Mouse (Mus musculus): ENCODE measurements around the gene Sh3gl1. TPM values are rescaled to one million over a fixed set of nuclear protein-coding genes. Genes with fewer than 3 reads are reported as not detected.

Gene Sh3gl1
- 40.3 TPM for polyA plus RNA-seq (2015; fragmentation: Illumina TruSeq; extraction: RNeasy Lipid Tissue Mini Kit (QIAGEN cat#74804); ENCODE audit: low read depth, low replicate concordance)

DNA sequence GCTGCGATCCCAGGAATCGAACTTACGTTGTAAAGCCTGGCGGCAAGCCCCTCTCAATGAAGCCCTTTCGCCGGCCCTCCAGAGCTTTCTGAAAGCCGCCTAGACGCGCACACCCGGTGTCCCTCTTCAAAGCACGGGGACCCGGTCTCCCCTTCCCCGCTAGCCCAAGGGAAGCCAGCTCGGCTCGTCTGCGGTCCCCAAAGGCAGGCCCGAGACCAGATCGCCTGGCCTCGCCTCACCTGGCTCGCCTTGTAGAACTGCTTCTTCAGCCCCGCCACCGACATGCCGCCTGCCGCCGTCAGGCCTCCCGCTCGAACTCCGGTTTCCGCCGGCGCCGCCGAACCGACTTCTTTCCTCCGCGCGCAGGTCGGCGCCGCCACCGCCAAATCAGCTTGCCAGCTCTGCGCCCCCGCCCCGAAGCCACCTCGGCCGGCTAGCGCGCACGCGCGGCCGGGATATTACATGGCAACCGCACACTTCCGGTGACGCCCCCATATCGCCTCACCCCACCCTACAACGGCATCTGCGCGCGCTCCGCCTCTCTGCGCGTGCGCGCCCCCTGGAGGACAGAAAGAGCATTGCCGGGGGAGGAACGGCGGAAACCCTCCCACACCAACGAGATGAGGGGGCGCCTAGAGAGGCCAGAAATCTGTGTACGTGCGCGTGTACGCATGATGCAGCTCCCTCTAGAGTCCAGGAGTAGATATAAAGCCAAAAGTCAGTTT is at the start of gene Sh3gl1:
Sh3gl1 (minus strand) TSS at position 460 of the 725 bp plus-strand sequence.

DNA sequence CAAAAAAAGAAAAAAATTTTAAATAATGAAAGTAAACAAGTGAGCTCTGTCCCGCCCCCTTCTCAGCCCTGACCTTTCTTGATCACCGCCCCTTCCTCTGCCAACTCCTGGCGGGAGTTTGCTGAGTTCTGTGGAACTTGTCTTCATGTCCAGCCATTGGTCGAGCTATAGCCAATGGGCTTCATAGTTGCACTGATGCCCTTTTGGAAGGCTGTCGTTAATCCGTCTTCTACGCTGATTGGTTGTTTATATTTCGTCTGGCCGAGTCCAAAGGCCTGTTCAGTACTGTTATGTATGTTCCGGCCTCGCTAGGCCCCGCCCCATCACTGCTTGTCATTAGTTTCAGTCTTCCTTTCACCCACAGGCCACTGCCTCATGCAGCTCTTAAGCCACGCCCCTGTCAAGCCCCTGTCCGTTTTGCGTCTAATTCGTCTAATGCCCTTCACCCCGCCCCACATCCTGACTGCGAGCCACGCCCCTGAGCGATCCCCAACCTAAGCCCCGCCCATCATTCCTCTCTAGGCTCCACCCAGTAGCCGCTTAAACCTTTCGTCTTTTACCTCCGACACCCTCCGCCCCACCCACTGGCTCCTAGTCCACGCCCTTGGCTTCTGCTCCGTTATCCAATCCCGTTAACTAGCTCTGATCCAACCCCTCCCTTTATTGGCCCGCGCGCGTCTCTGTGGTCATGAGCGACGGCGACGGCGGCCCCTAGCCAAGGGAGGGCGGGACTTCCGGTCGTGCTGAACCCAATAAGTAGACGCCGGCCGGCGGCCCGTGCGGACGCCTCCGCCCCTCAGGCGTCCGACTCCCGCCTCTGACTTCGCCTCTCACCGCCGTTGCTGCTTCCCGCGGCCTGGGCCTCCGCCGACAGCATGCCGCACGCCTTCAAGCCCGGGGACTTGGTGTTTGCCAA is 42.7 kb upstream of the Sh3gl1 start, which contains the start of gene Hdgfl2:
Hdgfl2 (plus strand) TSS at position 755 of the 916 bp plus-strand sequence.

DNA sequence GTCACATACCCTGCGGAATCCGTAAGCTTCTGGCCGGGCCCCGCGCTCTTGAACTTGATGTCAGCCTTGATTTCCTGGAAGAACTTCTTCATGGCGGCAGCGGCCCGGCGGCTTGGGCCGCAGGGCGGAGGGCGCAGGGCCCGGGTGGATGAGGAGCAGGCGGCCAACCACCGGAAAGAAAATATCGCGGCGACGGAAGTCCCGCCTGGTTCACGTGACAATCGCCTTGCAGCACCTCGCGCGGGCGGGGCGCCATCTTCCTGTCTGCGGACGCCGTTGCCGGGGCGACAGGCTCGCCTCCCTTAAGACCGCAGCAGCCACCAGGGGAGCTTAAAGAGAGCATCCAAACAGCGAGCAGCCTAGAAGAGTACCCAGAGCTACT is 38.4 kb upstream of the Sh3gl1 start, which contains the start of gene Ubxn6:
Ubxn6 (minus strand) TSS at position 202 of the 382 bp plus-strand sequence.

DNA sequence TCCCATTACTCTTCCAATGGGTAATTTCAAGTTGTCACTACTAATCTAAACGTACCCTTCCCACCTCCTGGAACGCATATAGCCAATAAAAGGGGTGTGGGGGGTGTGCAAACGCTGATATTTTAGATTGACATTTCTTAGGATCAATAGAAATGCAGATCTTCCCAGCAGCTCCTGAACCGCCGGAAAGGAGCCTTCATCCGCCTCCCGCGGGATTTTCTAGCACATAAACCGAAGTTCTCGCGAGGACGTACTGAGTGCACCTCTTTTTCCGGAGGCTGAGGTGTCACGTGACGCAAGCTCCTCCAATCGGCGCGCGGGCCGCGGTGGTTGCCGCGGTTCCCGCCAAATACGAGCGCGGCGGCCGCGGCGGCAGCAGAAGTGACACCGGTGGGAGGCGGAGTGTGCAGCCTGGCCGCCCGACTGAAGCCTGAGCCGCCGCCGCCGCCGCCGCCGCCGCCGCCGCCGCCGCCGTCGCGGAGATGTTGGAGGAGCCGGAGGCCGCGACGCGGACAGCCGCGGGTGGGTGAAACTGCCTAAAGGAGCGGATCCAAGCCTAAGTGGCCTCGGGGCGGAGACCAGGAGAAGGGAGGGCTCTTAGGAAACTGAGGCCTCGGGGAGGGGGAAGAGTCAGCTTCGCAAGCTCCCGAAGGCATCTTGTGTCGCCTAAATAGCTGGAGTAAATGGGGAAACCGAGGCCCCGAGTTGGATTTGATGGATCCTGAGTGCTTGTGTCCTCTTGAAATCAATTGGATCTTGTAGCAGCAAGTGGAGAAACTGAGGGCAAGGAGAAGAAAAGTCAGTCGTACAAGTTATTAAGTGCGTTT is 3.8 kb upstream of the Sh3gl1 start, which contains the start of gene Chaf1a:
Chaf1a (plus strand) TSS at position 410 of the 827 bp plus-strand sequence.

DNA sequence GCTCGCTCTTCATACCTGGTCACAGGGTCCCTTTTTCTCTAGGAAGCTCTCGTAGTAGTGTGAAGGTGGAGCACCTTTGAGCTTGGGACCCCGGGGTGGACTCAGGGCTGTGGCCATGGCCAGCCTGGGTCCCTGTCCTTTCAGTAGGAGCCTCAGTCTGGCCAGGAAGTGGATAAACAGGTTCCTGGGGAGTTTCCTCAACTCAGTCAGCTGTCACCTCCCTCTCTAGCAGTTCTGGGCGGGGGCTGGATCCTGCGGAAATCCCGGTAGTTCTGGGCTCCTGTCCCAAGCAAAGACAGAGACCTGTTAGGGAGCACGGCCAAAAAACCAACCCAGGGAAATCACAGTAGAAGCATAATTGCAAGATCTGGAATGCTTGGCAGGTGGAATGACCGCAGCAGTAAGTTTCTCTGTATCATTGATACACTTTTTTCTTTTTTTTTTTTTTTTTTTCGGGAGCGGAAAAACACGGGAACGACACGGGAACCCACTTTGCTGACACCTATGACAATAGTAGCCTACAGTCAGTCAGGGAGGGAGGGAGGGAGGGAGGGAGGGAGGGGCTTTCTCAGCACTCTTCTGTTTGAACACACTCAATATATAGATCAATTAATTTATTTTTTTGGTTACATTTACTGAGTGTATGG is 30.9 kb downstream of the Sh3gl1 start, which contains the start of the genes Stap2 and Mpnd:
Stap2 (minus strand) TSS at position 170 of the 647 bp plus-strand sequence.
Mpnd (plus strand) TSS at position 297 of the 647 bp plus-strand sequence.

DNA sequence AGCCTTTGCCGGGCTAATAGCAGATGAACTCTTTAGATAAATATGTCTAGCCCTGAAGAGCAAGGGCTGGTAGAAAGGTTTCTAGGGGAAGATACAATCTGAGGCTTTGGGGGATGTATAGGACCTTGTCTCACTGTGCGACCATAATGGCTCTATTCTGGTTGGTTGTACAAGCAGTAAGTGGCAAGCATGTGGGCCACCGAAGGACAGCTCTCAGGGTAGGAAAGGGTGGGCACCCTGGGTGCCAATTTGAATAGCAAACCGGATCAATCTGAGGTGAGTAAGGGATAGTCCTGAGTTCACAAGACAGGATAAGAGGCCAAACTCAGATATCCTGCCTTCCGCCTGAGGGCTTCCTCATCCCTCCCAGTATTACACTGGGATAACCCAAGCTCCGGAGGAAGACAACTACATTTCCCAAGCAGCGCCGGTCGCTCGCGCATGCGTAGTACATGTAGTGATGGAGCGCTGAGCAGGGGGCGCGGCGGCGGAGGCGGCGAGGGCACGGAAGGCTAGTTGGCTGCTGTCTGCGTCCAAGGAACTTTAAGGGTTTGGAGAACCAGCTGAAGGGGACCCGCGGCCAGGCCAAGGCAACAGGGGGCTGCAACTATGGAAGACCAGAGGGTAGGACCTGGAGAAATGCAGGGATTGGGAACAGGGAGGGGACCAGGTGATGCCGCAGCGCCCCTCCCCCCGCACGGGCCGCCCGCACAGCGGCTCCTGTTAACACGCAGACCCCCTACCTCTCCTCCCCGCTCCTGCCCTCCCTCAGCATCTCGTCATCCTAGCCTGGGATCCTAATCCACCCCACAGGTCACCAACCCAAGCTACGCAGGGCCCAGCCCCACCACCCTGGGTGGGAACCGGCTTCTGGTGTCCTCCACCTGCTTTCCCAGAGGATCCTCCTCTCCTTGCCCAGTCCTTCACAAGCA is 50.1 kb downstream of the Sh3gl1 start, which contains the start of gene Fsd1:
Fsd1 (plus strand) TSS at position 480 of the 932 bp plus-strand sequence.

DNA sequence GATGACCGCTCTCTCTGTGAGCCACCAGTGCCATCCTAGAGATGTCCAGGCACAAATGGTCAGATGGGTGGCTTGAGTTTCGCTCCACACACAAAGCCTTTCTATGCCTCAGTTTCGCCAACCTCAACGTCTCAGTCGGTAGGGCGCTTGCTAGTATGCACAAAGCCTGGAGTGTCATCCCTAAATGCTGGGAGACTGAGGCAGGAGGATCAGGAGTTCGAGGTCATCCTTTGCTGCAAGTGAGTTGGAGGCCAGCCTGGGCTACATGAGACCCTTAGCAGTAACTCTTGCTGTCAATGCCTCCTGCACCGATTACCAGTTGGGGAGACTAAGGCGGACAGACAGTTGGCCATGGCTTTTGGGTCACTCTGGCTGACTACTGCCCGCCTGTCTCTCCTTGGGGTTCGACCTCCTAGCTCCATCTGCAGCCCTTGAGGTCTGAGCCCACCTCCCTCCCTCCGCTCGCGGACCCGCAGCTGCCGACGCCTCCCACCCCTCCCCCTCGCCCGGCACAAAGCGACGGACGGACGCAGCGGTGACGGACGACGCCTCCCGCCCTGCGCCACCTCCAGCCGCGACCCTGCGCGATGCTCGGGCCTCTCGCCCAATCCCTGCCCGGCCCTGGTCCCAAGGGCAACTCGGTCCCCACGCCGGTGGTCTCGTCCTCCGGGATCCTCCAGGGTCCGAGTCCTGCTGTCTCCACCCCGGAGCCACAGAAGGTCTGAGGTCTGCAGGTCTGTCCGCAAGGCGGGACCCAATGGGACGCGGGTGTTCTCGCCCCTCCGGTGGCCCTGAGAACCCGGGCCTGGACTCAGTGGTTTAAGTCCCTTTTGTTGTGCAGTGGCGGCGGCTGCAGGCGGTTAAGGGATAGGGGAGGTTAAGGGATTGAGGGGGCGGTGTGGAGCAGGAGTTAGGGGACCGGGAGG is 66.2 kb downstream of the Sh3gl1 start, which contains the start of gene Shd:
Shd (plus strand) TSS at position 502 of the 926 bp plus-strand sequence.

Other genes with a start within 250 kb of the Sh3gl1 start
- 5.6 TPM for gene Zfp119a, start 157.7 kb downstream of the Sh3gl1 start, polyA plus RNA-seq (2015; fragmentation: Illumina TruSeq; extraction: RNeasy Lipid Tissue Mini Kit (QIAGEN cat#74804); ENCODE audit: low read depth, low replicate concordance)
- 11.1 TPM for gene Zfp959, start 144.5 kb downstream of the Sh3gl1 start, polyA plus RNA-seq (2015; fragmentation: Illumina TruSeq; extraction: RNeasy Lipid Tissue Mini Kit (QIAGEN cat#74804); ENCODE audit: low read depth, low replicate concordance)
- gene Zfp119b, start 87.1 kb downstream of the Sh3gl1 start, polyA plus RNA-seq (2015; fragmentation: Illumina TruSeq; extraction: RNeasy Lipid Tissue Mini Kit (QIAGEN cat#74804); ENCODE audit: low read depth, low replicate concordance): 4.3 TPM
- gene Ebi3, start 84.0 kb downstream of the Sh3gl1 start, polyA plus RNA-seq (2015; fragmentation: Illumina TruSeq; extraction: RNeasy Lipid Tissue Mini Kit (QIAGEN cat#74804); ENCODE audit: low read depth, low replicate concordance): 1.5 TPM
- 10.5 TPM for gene Yju2, start 77.5 kb downstream of the Sh3gl1 start, polyA plus RNA-seq (2015; fragmentation: Illumina TruSeq; extraction: RNeasy Lipid Tissue Mini Kit (QIAGEN cat#74804); ENCODE audit: low read depth, low replicate concordance)
- gene Shd, start 66.2 kb downstream of the Sh3gl1 start, polyA plus RNA-seq (2015; fragmentation: Illumina TruSeq; extraction: RNeasy Lipid Tissue Mini Kit (QIAGEN cat#74804); ENCODE audit: low read depth, low replicate concordance): 42.9 TPM
- 54.4 TPM for gene Fsd1, start 50.1 kb downstream of the Sh3gl1 start, polyA plus RNA-seq (2015; fragmentation: Illumina TruSeq; extraction: RNeasy Lipid Tissue Mini Kit (QIAGEN cat#74804); ENCODE audit: low read depth, low replicate concordance)
- gene Stap2, start 31.1 kb downstream of the Sh3gl1 start, polyA plus RNA-seq (2015; fragmentation: Illumina TruSeq; extraction: RNeasy Lipid Tissue Mini Kit (QIAGEN cat#74804); ENCODE audit: low read depth, low replicate concordance): 2.6 TPM
- 93.4 TPM for gene Mpnd, start 30.9 kb downstream of the Sh3gl1 start, polyA plus RNA-seq (2015; fragmentation: Illumina TruSeq; extraction: RNeasy Lipid Tissue Mini Kit (QIAGEN cat#74804); ENCODE audit: low read depth, low replicate concordance)
- gene Chaf1a, start 3.8 kb upstream of the Sh3gl1 start, polyA plus RNA-seq (2015; fragmentation: Illumina TruSeq; extraction: RNeasy Lipid Tissue Mini Kit (QIAGEN cat#74804); ENCODE audit: low read depth, low replicate concordance): 2.4 TPM
- gene Ubxn6, start 38.4 kb upstream of the Sh3gl1 start, polyA plus RNA-seq (2015; fragmentation: Illumina TruSeq; extraction: RNeasy Lipid Tissue Mini Kit (QIAGEN cat#74804); ENCODE audit: low read depth, low replicate concordance): 105 TPM
- 82.6 TPM for gene Hdgfl2, start 43.0 kb upstream of the Sh3gl1 start, polyA plus RNA-seq (2015; fragmentation: Illumina TruSeq; extraction: RNeasy Lipid Tissue Mini Kit (QIAGEN cat#74804); ENCODE audit: low read depth, low replicate concordance)
- gene Plin4, start 73.2 kb upstream of the Sh3gl1 start, polyA plus RNA-seq (2015; fragmentation: Illumina TruSeq; extraction: RNeasy Lipid Tissue Mini Kit (QIAGEN cat#74804); ENCODE audit: low read depth, low replicate concordance): 1.1 TPM
- 0.67 TPM for gene Plin5, start 81.0 kb upstream of the Sh3gl1 start, polyA plus RNA-seq (2015; fragmentation: Illumina TruSeq; extraction: RNeasy Lipid Tissue Mini Kit (QIAGEN cat#74804); ENCODE audit: low read depth, low replicate concordance)
- gene Lrg1, start 85.4 kb upstream of the Sh3gl1 start, polyA plus RNA-seq (2015; fragmentation: Illumina TruSeq; extraction: RNeasy Lipid Tissue Mini Kit (QIAGEN cat#74804); ENCODE audit: low read depth, low replicate concordance): 2.5 TPM
- 52.6 TPM for gene Sema6b, start 103.7 kb upstream of the Sh3gl1 start, polyA plus RNA-seq (2015; fragmentation: Illumina TruSeq; extraction: RNeasy Lipid Tissue Mini Kit (QIAGEN cat#74804); ENCODE audit: low read depth, low replicate concordance)
- 9.1 TPM for gene Tnfaip8l1, start 125.8 kb upstream of the Sh3gl1 start, polyA plus RNA-seq (2015; fragmentation: Illumina TruSeq; extraction: RNeasy Lipid Tissue Mini Kit (QIAGEN cat#74804); ENCODE audit: low read depth, low replicate concordance)
- gene Mydgf, start 147.3 kb upstream of the Sh3gl1 start, polyA plus RNA-seq (2015; fragmentation: Illumina TruSeq; extraction: RNeasy Lipid Tissue Mini Kit (QIAGEN cat#74804); ENCODE audit: low read depth, low replicate concordance): 53.9 TPM
- 44.0 TPM for gene Dpp9, start 182.3 kb upstream of the Sh3gl1 start, polyA plus RNA-seq (2015; fragmentation: Illumina TruSeq; extraction: RNeasy Lipid Tissue Mini Kit (QIAGEN cat#74804); ENCODE audit: low read depth, low replicate concordance)
- gene Fem1a, start 220.2 kb upstream of the Sh3gl1 start, polyA plus RNA-seq (2015; fragmentation: Illumina TruSeq; extraction: RNeasy Lipid Tissue Mini Kit (QIAGEN cat#74804); ENCODE audit: low read depth, low replicate concordance): 19.5 TPM
- gene Ticam1, start 240.2 kb upstream of the Sh3gl1 start, polyA plus RNA-seq (2015; fragmentation: Illumina TruSeq; extraction: RNeasy Lipid Tissue Mini Kit (QIAGEN cat#74804); ENCODE audit: low read depth, low replicate concordance): 4.0 TPM